Mouse (Mus musculus): Measurements from ENCODE around the gene Tkt. TPM values are rescaled to one million over a fixed set of nuclear protein-coding genes. Genes with fewer than 3 reads are reported as not detected.
"Not testable (repeated sequence)": the region's sequence is repeated elsewhere in the genome, so short reads cannot be mapped to it uniquely, and the experiment has no call there.

Tkt gene
- polyA plus RNA-seq, 1 experiment, result 393 TPM

DNA sequence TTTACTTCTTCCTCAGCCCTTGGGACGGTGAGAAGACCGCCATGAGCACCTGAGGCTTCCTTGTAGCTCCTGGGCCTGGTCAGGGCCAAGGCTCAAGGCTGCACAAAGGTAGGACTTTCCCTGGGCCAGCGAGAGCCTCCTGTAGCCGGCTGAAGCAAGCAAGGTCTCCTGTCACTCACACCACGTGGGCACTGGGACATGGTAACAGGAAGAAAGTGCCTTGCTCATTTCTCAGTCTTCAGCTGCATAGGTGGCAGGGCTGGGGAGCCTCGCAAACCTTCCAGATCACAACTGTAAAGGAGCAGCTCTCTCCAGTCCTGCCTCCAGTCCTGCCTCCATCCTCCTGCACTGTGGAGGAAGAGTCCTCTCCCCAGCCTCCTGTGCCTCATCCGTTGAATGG, 27.6 kb downstream of the Tkt start:
- TF ChIP-seq POLR2A (IDR thresholded peaks at IDR 0.05; ENCODE audit: low read depth, low read length) (no peak), CTCF (conservative IDR thresholded peaks at IDR 0.05; ENCODE audit: insufficient read depth, insufficient read length, low read depth, low read length) (no peak)
- WGBS, result 63% methylated on average over 7 of the region's 7 CpGs
- no peaks in the 10 kb centered on the region for H3K27me3 ChIP-seq (replicated peaks; ENCODE audit: control insufficient read depth, insufficient read depth, low read length)
- no peak overlapping the region for H3K4me3 ChIP-seq (ENCODE audit: insufficient read depth, low read depth, low read length)
- no peaks in the 10 kb centered on the region for H3K4me1 ChIP-seq (ENCODE audit: control insufficient read depth, insufficient read depth, low read length)
- DNase-seq, result no peak
- H3K36me3 ChIP-seq (ENCODE audit: control insufficient read depth, insufficient read depth, low read length), result 0 out of 2 replicates have a peak, but pooled peaks cover 1% of the 10 kb centered on the region
- no peak overlapping the region for H3K27ac ChIP-seq (ENCODE audit: insufficient read depth, low read depth, low read length)

DNA sequence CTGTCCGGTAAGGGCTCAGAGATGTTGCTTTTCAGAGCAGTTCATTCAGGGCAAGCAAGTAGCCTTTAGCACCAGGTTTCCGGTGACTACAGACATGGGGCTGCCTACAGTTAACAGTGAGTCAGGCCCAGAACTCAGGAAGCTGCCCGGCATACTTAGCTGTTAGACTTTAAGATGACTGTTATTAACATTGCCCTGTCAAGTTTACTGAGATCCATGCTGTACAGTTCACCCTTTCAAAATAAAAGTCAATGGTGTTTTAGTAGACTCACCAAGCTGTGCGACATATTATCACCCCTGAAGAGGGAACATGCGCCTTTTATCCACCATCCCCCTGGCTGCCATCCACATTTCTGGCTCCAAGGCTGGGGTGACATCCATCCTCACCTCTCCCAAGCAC, 28.1 kb downstream of the Tkt start:
- Histone ChIP-seq H3K27ac (ENCODE audit: insufficient read depth, low read depth, low read length) (no peak overlapping the region), H3K36me3 (ENCODE audit: control insufficient read depth, insufficient read depth, low read length) (no peaks in the 10 kb centered on the region), H3K4me1 (ENCODE audit: control insufficient read depth, insufficient read depth, low read length) (no peaks in the 10 kb centered on the region), H3K27me3 (replicated peaks; ENCODE audit: control insufficient read depth, insufficient read depth, low read length) (no peaks in the 10 kb centered on the region), H3K4me3 (ENCODE audit: insufficient read depth, low read depth, low read length) (no peak overlapping the region)
- no peak for DNase-seq
- WGBS, result 47% methylated on average over 5 of the region's 5 CpGs
- TF ChIP-seq CTCF (conservative IDR thresholded peaks at IDR 0.05; ENCODE audit: insufficient read depth, insufficient read length, low read depth, low read length) (no peak), POLR2A (IDR thresholded peaks at IDR 0.05; ENCODE audit: low read depth, low read length) (no peak)

DNA sequence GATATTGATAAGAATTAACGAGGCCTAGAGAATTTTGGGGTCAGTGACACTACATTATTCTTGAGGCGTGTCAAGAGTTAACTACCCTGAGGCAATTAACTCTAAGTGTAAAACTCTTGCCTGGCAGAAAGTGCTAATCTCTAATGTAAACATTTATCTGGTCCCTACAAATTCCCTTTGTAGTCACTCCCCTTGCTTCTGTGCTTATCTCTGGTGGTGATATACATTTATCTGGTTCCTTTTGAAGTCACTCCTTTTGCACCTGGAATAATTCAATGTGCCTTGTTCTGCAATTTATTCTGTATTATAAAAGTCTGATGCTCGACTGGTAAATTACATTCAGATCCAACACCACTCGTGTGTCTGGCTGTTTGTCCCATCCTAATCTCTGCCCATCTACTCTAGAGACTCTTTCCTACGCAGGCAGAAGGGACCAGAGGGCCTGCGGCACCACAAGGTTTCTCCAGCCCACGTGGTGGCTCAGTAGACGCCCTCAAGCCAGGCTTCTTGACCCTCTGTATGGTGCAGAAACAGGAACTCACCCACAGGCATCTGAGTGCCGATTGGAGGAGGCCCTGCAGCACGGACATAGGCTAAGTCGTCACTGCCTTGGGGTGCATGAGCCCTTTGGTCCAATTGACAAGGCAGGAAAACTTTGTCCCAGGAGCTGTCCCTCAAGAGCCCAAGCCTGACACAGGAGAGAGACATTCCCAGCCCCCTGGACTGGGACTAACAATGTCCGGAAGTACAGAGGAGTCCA, 29.3 kb downstream of the Tkt start:
- not testable (repeated sequence) for H3K4me3 ChIP-seq (ENCODE audit: insufficient read depth, low read depth, low read length); H3K27me3 ChIP-seq (replicated peaks; ENCODE audit: control insufficient read depth, insufficient read depth, low read length); H3K4me1 ChIP-seq (ENCODE audit: control insufficient read depth, insufficient read depth, low read length); DNase-seq; H3K36me3 ChIP-seq (ENCODE audit: control insufficient read depth, insufficient read depth, low read length); H3K27ac ChIP-seq (ENCODE audit: insufficient read depth, low read depth, low read length)
- 46% methylated on average over 10 of the region's 12 CpGs for WGBS

DNA sequence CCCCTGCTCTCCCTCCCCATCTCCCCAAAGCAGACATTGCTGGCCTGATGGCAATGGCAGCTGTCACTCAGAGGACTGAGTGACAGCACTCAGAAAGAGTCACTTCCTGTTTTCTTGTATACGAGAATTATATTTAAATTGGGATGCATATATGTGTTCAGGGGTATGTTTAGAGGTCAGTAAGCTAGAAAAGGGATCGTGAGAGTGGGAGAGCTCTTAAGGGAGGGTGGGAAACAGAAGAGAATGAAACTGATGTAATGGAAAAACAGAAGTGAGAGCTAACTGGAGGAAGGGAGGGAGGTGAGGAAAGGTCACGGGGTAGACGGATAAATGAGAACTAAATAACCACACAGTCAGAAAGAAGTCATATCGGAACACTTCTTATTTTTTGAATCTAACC, 31.0 kb downstream of the Tkt start:
- DNase-seq, result no peak
- TF ChIP-seq CTCF (conservative IDR thresholded peaks at IDR 0.05; ENCODE audit: insufficient read depth, insufficient read length, low read depth, low read length), result no peak
- no peak for TF ChIP-seq POLR2A (IDR thresholded peaks at IDR 0.05; ENCODE audit: low read depth, low read length)
- 73% methylated on average over 5 of the region's 5 CpGs for WGBS
- Histone ChIP-seq H3K4me1 (ENCODE audit: control insufficient read depth, insufficient read depth, low read length) (no peaks in the 10 kb centered on the region), H3K36me3 (ENCODE audit: control insufficient read depth, insufficient read depth, low read length) (no peaks in the 10 kb centered on the region), H3K4me3 (ENCODE audit: insufficient read depth, low read depth, low read length) (no peak overlapping the region), H3K27me3 (replicated peaks; ENCODE audit: control insufficient read depth, insufficient read depth, low read length) (no peaks in the 10 kb centered on the region), H3K27ac (ENCODE audit: insufficient read depth, low read depth, low read length) (no peak overlapping the region; the same call in 1 of the 2 replicates)

DNA sequence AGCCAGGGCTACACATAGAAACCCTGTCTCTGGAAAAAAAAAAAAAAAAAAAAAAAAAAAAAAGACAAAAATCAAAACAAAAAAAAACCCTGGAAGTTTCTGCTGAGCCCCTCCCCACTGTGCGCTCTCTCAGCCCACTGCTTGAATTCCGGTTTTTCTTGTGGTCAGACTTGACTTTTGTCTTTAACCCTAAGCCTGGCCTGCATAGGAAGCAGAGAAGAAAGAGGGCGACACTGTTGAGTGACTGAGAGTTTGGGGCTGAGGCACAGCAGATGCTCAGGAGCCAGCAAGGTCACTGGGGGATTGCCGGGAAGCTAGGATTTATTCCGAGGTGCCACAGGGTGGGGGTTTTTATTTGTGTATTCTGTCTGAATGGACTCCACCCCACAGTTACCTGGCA, 31.7 kb downstream of the Tkt start:
- Histone ChIP-seq H3K27ac (ENCODE audit: insufficient read depth, low read depth, low read length) (no peak overlapping the region), H3K4me3 (ENCODE audit: insufficient read depth, low read depth, low read length) (no peak overlapping the region), H3K4me1 (ENCODE audit: control insufficient read depth, insufficient read depth, low read length) (no peaks in the 10 kb centered on the region), H3K36me3 (ENCODE audit: control insufficient read depth, insufficient read depth, low read length) (no peaks in the 10 kb centered on the region), H3K27me3 (replicated peaks; ENCODE audit: control insufficient read depth, insufficient read depth, low read length) (no peaks in the 10 kb centered on the region)
- WGBS, result 57% methylated on average over 5 of the region's 5 CpGs
- TF ChIP-seq POLR2A (IDR thresholded peaks at IDR 0.05; ENCODE audit: low read depth, low read length) (no peak), CTCF (conservative IDR thresholded peaks at IDR 0.05; ENCODE audit: insufficient read depth, insufficient read length, low read depth, low read length) (no peak)
- DNase-seq, result no peak

DNA sequence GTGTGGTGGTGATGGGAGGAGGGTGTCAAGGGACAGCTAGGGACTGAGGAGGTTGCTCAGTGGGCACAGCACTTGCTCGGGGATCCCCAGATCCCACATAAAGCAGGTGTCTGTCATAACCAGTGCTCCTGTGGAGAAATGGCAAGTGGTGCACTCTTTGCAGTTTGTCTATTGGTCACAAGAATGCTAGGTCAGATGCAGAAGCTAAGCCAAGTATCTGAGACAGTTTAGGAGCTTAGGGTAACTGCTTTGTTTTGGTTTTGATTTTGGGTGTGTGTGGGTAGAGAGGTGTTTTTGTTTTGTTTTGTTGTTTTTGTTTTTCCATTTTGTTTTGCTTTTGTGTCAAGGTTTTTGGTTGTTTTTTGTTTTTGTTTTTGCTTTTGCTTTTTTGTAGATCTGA, 33.1 kb downstream of the Tkt start:
- no peak for DNase-seq
- Histone ChIP-seq H3K27me3 (replicated peaks; ENCODE audit: control insufficient read depth, insufficient read depth, low read length) (no peaks in the 10 kb centered on the region), H3K4me3 (ENCODE audit: insufficient read depth, low read depth, low read length) (no peak overlapping the region), H3K4me1 (ENCODE audit: control insufficient read depth, insufficient read depth, low read length) (no peaks in the 10 kb centered on the region), H3K27ac (ENCODE audit: insufficient read depth, low read depth, low read length) (no peak overlapping the region), H3K36me3 (ENCODE audit: control insufficient read depth, insufficient read depth, low read length) (no peaks in the 10 kb centered on the region)
- WGBS, result 90% methylated on average over 1 of the region's 1 CpGs
- no peak for TF ChIP-seq CTCF (conservative IDR thresholded peaks at IDR 0.05; ENCODE audit: insufficient read depth, insufficient read length, low read depth, low read length)
- TF ChIP-seq POLR2A (IDR thresholded peaks at IDR 0.05; ENCODE audit: low read depth, low read length), result no peak

DNA sequence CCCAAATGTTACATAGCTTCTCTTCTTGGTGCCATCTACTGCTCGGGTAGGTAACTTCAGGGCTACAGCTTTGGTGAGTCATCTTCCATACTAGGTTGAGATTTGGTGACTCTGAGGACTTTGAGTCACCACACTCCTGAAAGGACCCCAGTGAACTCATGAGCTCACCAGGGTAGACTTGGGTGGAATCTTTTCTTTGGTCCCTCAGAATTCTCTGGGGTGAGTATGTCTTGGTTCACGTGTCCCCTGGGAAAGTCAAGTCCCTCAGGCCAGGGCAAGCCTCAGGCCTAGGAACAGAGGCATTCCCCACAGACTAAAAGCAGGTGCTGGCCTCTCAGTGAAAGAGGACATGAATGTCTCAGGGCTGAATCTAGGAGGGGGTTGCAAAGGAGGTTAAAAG, 35.9 kb downstream of the Tkt start:
- Histone ChIP-seq H3K4me1 (ENCODE audit: control insufficient read depth, insufficient read depth, low read length) (no peaks in the 10 kb centered on the region), H3K27me3 (replicated peaks; ENCODE audit: control insufficient read depth, insufficient read depth, low read length) (no peaks in the 10 kb centered on the region), H3K27ac (ENCODE audit: insufficient read depth, low read depth, low read length) (no peak overlapping the region), H3K36me3 (ENCODE audit: control insufficient read depth, insufficient read depth, low read length) (no peaks in the 10 kb centered on the region), H3K4me3 (ENCODE audit: insufficient read depth, low read depth, low read length) (no peak overlapping the region)
- no peak for TF ChIP-seq CTCF (conservative IDR thresholded peaks at IDR 0.05; ENCODE audit: insufficient read depth, insufficient read length, low read depth, low read length)
- TF ChIP-seq POLR2A (IDR thresholded peaks at IDR 0.05; ENCODE audit: low read depth, low read length), result no peak
- no peak for DNase-seq
- WGBS, result 71% methylated on average over 2 of the region's 2 CpGs
